Comparison of ENCODE assay signal across 9 mouse cellular contexts in the genomic region with DNA sequence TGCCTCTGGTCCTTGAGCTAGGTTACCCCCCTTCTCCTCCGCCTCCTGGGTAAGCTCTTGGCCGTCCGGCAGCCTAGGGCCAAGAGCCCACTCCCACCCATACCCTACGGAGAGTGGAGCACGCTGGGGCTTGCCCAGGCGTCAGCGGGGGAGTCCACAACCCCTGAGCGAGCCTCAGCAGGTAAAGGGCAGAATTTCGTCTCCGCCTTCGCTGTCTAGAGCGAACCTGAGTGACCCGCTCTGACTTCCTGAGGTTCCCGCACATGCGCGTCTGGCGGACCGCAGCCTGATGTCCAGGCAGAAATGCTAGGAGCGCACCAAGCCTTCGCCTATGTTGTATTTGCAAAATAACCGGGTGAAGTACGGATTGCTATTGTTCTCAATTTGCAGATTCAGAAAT. TPM values are rescaled to one million over a fixed set of nuclear protein-coding genes. Genes with fewer than 3 reads are reported as not detected.
DNase-seq lines count a peak whose midpoint lies in the region; ATAC-seq lines count a peak whose summit lies in the region.
"Had no signal": no experiment of that assay in that cellular context is flagged by ENCODE, and none has a peak within 500 bp of the region (broad histone marks: within the 10 kb centered on the region; RNA-seq: fewer than 3 reads in every experiment).

No protein-coding gene starts in this region.

- H3K9ac ChIP-seq in kidney, embryonic 16.5 days (replicated peaks; ENCODE audit: low read length) = 0 out of 2 replicates have a peak overlapping the region, but pooled peaks have one; percentile 6
- peak overlapping the region; percentile 21; the same call in 1 of the 2 replicates for H3K9ac ChIP-seq in embryonic facial prominence, embryonic 12.5 days
- H3K9ac ChIP-seq in hindbrain, embryonic 13.5 days = peak overlapping the region; percentile 46; the same call in 1 of the 2 replicates
- H3K9ac ChIP-seq in midbrain, embryonic 13.5 days (replicated peaks) = peak overlapping the region; percentile 44; the same call in 1 of the 2 replicates

- H3K9me3 ChIP-seq in kidney, embryonic 16.5 days (ENCODE audit: low read length) = no peaks in the 10 kb centered on the region
- no peaks in the 10 kb centered on the region for H3K9me3 ChIP-seq in embryonic facial prominence, embryonic 12.5 days
- no peaks in the 10 kb centered on the region for H3K9me3 ChIP-seq in hindbrain, embryonic 13.5 days
- no peaks in the 10 kb centered on the region for H3K9me3 ChIP-seq in midbrain, embryonic 13.5 days

- no peaks in the 10 kb centered on the region for H3K36me3 ChIP-seq in kidney, embryonic 16.5 days (ENCODE audit: insufficient read depth, low read length)
- H3K36me3 ChIP-seq in embryonic facial prominence, embryonic 12.5 days = no peaks in the 10 kb centered on the region
- H3K36me3 ChIP-seq in hindbrain, embryonic 13.5 days = no peaks in the 10 kb centered on the region
- no peaks in the 10 kb centered on the region for H3K36me3 ChIP-seq in midbrain, embryonic 13.5 days

- peaks cover 57% of the 10 kb centered on the region for H3K27me3 ChIP-seq in kidney, embryonic 16.5 days (ENCODE audit: insufficient read depth, low read length)
- peaks cover 82% of the 10 kb centered on the region for H3K27me3 ChIP-seq in embryonic facial prominence, embryonic 12.5 days
- peaks cover 86% of the 10 kb centered on the region for H3K27me3 ChIP-seq in hindbrain, embryonic 13.5 days
- peaks cover 89% of the 10 kb centered on the region for H3K27me3 ChIP-seq in midbrain, embryonic 13.5 days

- DNase-seq in kidney, adult 18-20 months = no peak
- no peak for DNase-seq in layer of hippocampus, adult 9-10 months (ENCODE audit: low spot score)
- DNase-seq in embryo, embryonic 10 days (ENCODE audit: low spot score) = no peak
- DNase-seq in layer of hippocampus, postnatal 25 days (ENCODE audit: extremely low spot score in 1 of 2, low spot score in 1 of 2) = no peak
- DNase-seq: cerebellum, adult 11-12 months had no signal

- peaks cover 37% of the 10 kb centered on the region for H3K4me1 ChIP-seq in kidney, embryonic 16.5 days (ENCODE audit: insufficient read depth, low read length)
- H3K4me1 ChIP-seq in embryonic facial prominence, embryonic 12.5 days = peaks cover 37% of the 10 kb centered on the region
- peaks cover 40% of the 10 kb centered on the region for H3K4me1 ChIP-seq in hindbrain, embryonic 13.5 days (replicated peaks)
- H3K4me1 ChIP-seq in midbrain, embryonic 13.5 days (replicated peaks) = peaks cover 28% of the 10 kb centered on the region

- H3K4me2 ChIP-seq in kidney, embryonic 16.5 days (replicated peaks; ENCODE audit: low read depth, low read length) = peak overlapping the region; percentile 47
- H3K4me2 ChIP-seq in embryonic facial prominence, embryonic 12.5 days (replicated peaks) = peak overlapping the region; percentile 45
- H3K4me2 ChIP-seq in hindbrain, embryonic 13.5 days = peak overlapping the region; percentile 52
- peak overlapping the region; percentile 51 for H3K4me2 ChIP-seq in midbrain, embryonic 13.5 days (replicated peaks)

- peak overlapping the region; percentile 17 for H3K4me3 ChIP-seq in kidney, embryonic 16.5 days (ENCODE audit: low read length)
- H3K4me3 ChIP-seq in embryonic facial prominence, embryonic 12.5 days = peak overlapping the region; percentile 16; the same call in 1 of the 2 replicates
- H3K4me3 ChIP-seq in hindbrain, embryonic 13.5 days = peak overlapping the region; percentile 29
- peak overlapping the region; percentile 33 for H3K4me3 ChIP-seq in midbrain, embryonic 13.5 days (replicated peaks)

- no peak overlapping the region for H3K27ac ChIP-seq in kidney, embryonic 16.5 days (ENCODE audit: low read length)
- H3K27ac ChIP-seq in embryonic facial prominence, embryonic 12.5 days = no peak overlapping the region
- H3K27ac ChIP-seq in hindbrain, embryonic 13.5 days = no peak overlapping the region
- H3K27ac ChIP-seq in midbrain, embryonic 13.5 days = no peak overlapping the region

- WGBS in kidney, embryonic 16.5 days = 16% methylated on average over 22 of the region's 22 CpGs
- 12% methylated on average over 22 of the region's 22 CpGs for WGBS in embryonic facial prominence, embryonic 12.5 days
- 15% methylated on average over 22 of the region's 22 CpGs for WGBS in hindbrain, embryonic 13.5 days
- 12% methylated on average over 22 of the region's 22 CpGs for WGBS in midbrain, embryonic 13.5 days

- no peak for ATAC-seq in kidney, embryonic 16.5 days (ENCODE audit: low FRiP score, low TSS enrichment)
- ATAC-seq in embryonic facial prominence, embryonic 12.5 days (ENCODE audit: insufficient number of reproducible peaks, insufficient read depth, low FRiP score, low TSS enrichment) = no peak
- no peak for ATAC-seq in hindbrain, embryonic 13.5 days (ENCODE audit: low FRiP score)
- 0 out of 2 replicates have a peak, but pooled peaks have one; percentile 6 for ATAC-seq in midbrain, embryonic 13.5 days

RNA-seq across cellular contexts. Expression of a gene that starts 6.2 kb away (rescaled TPM):
- 0.15 and 0.22 TPM in 2 replicates for polyA plus RNA-seq in kidney, embryonic 16.5 days (2015; fragmentation: Nextera tagmentation; extraction: Ambion mirVana)
- polyA plus RNA-seq in embryonic facial prominence, embryonic 12.5 days (2016; fragmentation: Nextera tagmentation; extraction: Ambion mirVana) = 0.23 TPM in 1 of 2 replicates, not detected in the other
- not detected in 2 replicates for polyA plus RNA-seq in hindbrain, embryonic 13.5 days (2015; fragmentation: Nextera tagmentation; extraction: Ambion mirVana)
- polyA plus RNA-seq in midbrain, embryonic 13.5 days (2015; fragmentation: Nextera tagmentation; extraction: Ambion mirVana) = not detected in 2 replicates
- total RNA-seq in layer of hippocampus, postnatal 25 days (2021) = under 1 TPM in 1 of 2 experiments, not detected in 1; 0.10 TPM

RNA-seq across cellular contexts. Expression of a gene that starts 45.0 kb away (rescaled TPM):
- 113 and 124 TPM in 2 replicates for polyA plus RNA-seq in kidney, embryonic 16.5 days (2015; fragmentation: Nextera tagmentation; extraction: Ambion mirVana)
- polyA plus RNA-seq in embryonic facial prominence, embryonic 12.5 days (2016; fragmentation: Nextera tagmentation; extraction: Ambion mirVana) = 144 and 147 TPM in 2 replicates
- polyA plus RNA-seq in hindbrain, embryonic 13.5 days (2015; fragmentation: Nextera tagmentation; extraction: Ambion mirVana) = 55.3 and 60.5 TPM in 2 replicates
- polyA plus RNA-seq in midbrain, embryonic 13.5 days (2015; fragmentation: Nextera tagmentation; extraction: Ambion mirVana) = 82.7 and 85.0 TPM in 2 replicates
- total RNA-seq in layer of hippocampus, postnatal 25 days (2021) = 1 to 10 TPM; 8.0 to 9.7 TPM

RNA-seq across cellular contexts. Expression of a gene that starts 55.4 kb away (rescaled TPM):
- polyA plus RNA-seq in kidney, embryonic 16.5 days (2015; fragmentation: Nextera tagmentation; extraction: Ambion mirVana) = 2.2 and 2.5 TPM in 2 replicates
- polyA plus RNA-seq in embryonic facial prominence, embryonic 12.5 days (2016; fragmentation: Nextera tagmentation; extraction: Ambion mirVana) = 7.9 and 8.8 TPM in 2 replicates
- polyA plus RNA-seq in hindbrain, embryonic 13.5 days (2015; fragmentation: Nextera tagmentation; extraction: Ambion mirVana) = 8.4 and 10.7 TPM in 2 replicates
- 9.4 and 10.5 TPM in 2 replicates for polyA plus RNA-seq in midbrain, embryonic 13.5 days (2015; fragmentation: Nextera tagmentation; extraction: Ambion mirVana)
- total RNA-seq in layer of hippocampus, postnatal 25 days (2021) = 10 to 100 TPM; 40.3 to 46.3 TPM
